Mouse (Mus musculus) heart, postnatal 0 days (tissue): ENCODE results near the gene Lyplal1. TPM values are rescaled to one million over a fixed set of nuclear protein-coding genes. Genes with fewer than 3 reads are reported as not detected.

Experiments
- ATAC-seq: fragments of 200-750 bp; cut with Nextera tagmentation; 2 replicates; pipeline ENCODE4 v1.8.0; 2017; ENCODE audit warnings: low read depth, moderate number of reproducible peaks, moderate library complexity; ENCODE audit not compliant: insufficient read depth
- DNase-seq: peaks from one replicate; pipeline ENCODE4 v3.0.0-alpha.2; 2016; ENCODE audit warnings: low spot score
- H3K27ac ChIP-seq: fragments of 300-500 bp; sonication (generic); 2 replicates; pipeline ENCODE4 v1.5.1; 2014; ENCODE audit warnings: low read depth, mild to moderate bottlenecking
- H3K27me3 ChIP-seq: fragments of 300-500 bp; sonication (generic); 2 replicates; pipeline ENCODE4 v1.6.1; 2014; ENCODE audit warnings: low read length, mixed read lengths; ENCODE audit not compliant: control insufficient read depth, insufficient read depth
- H3K36me3 ChIP-seq: fragments of 300-500 bp; sonication (generic); replicated peaks from 2 replicates; pipeline ENCODE4 v1.6.1; 2014; ENCODE audit warnings: low read length, mixed read lengths; ENCODE audit not compliant: control insufficient read depth, insufficient read depth
- H3K4me1 ChIP-seq: fragments of 300-500 bp; sonication (generic); 2 replicates; pipeline ENCODE4 v1.6.1; 2014; ENCODE audit warnings: antibody characterized with exemption; ENCODE audit not compliant: control insufficient read depth, insufficient read depth
- H3K4me2 ChIP-seq: fragments of 300-500 bp; sonication (generic); 2 replicates; pipeline ENCODE4 v1.6.1; 2014; ENCODE audit warnings: low read depth, mild to moderate bottlenecking, low read length, moderate library complexity
- H3K4me3 ChIP-seq: fragments of 300-500 bp; sonication (generic); 2 replicates; pipeline ENCODE4 v1.5.1; 2014; ENCODE audit warnings: low read depth, low read length
- H3K9ac ChIP-seq: fragments of 300-500 bp; sonication (generic); replicated peaks from 2 replicates; pipeline ENCODE4 v1.6.1; 2014; ENCODE audit warnings: low read depth, low read length, mixed read lengths
- H3K9me3 ChIP-seq: fragments of 300-500 bp; sonication (generic); replicated peaks from 2 replicates; pipeline ENCODE4 v1.6.1; 2016; ENCODE audit warnings: low read length; ENCODE audit not compliant: control insufficient read depth
- CTCF ChIP-seq: IDR thresholded peaks from 2 replicates; pipeline ENCODE4 v1.5.1; 2016; ENCODE audit warnings: antibody characterized with exemption, control low read depth, low read depth
- EP300 ChIP-seq: IDR thresholded peaks from 2 replicates; pipeline ENCODE4 v1.6.1; 2016; ENCODE audit warnings: antibody characterized with exemption, low read depth
- WGBS: fragments of 180-500 bp; shearing (Covaris S2); extraction: QIAGEN DNeasy Blood & Tissue Kit; methylation state at CpG from one replicate; pipeline ENCODE4 v1.1.7; 2014; 5-methylcytosine and 5-hydroxymethylcytosine counted together
- polyA plus RNA-seq: library from polyadenylated mRNA; unstranded; fragments of >200 nt; fragmentation: Nextera tagmentation; extraction: Ambion mirVana; gene quantifications from 2 replicates; pipeline ENCODE4 v1.2.1, GENCODE M21; 2015
- total RNA-seq: library from RNA; depleted of rRNA; stranded (reverse); fragments of >200 nt; gene quantifications from 2 replicates; pipeline ENCODE4 v1.2.3, GENCODE M21; 2014; ENCODE audit warnings: low replicate concordance

The Lyplal1 gene
- total and polyA plus RNA-seq, 2 experiments from 2014 or later = 5.0 to 7.7 TPM

- Histone ChIP-seq H3K4me1 (0 out of 2 replicates have a peak, but pooled peaks cover 7% of the 10 kb centered on the region), H3K9ac (no peak overlapping the region), H3K36me3 (no peaks in the 10 kb centered on the region), H3K4me2 (no peak overlapping the region), H3K27me3 (no peaks in the 10 kb centered on the region), H3K27ac (no peak overlapping the region), H3K4me3 (no peak overlapping the region), H3K9me3 (no peaks in the 10 kb centered on the region)
- 75% methylated on average over 2 of the region's 2 CpGs for whole genome bisulfite sequencing
- ATAC-seq (no peak), DNase-seq (no peak)
- TF ChIP-seq EP300 (no peak), CTCF (no peak)
Observed at GRCm38 (mm10) chr1:186140191-186140590, 23.1 kb upstream of the Lyplal1 start.

DNA sequence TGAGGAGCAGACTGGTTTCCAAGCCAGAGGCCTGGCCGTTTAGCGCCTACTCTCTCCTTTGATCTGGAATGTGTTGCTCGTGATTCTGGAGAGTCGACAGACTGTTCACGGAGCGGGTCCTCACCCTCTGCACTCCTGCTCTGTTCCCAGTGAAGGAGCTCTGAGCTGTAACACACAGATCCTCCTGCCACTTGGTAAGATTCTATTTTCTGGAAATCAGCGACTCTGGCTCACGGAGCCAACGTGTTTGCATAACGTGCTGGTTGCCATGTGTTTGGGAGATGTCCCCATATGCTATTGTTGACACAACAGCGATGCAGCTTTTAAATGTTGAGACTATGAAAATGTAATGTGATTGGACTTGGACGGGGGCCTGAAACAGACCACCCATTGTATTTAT, 20.8 kb upstream of the Lyplal1 start:
- no peaks in the 10 kb centered on the region for H3K9me3 ChIP-seq
- H3K27ac ChIP-seq = no peak overlapping the region
- DNase-seq (no peak), ATAC-seq (no peak)
- 62% methylated on average over 12 of the region's 12 CpGs for WGBS
- H3K36me3 ChIP-seq = no peaks in the 10 kb centered on the region
- TF ChIP-seq CTCF (no peak), EP300 (no peak)
- no peaks in the 10 kb centered on the region for H3K27me3 ChIP-seq
- no peak overlapping the region for H3K4me3 ChIP-seq
- H3K4me1 ChIP-seq = 0 out of 2 replicates have a peak, but pooled peaks cover 2% of the 10 kb centered on the region
- no peak overlapping the region for H3K4me2 ChIP-seq
- no peak overlapping the region for H3K9ac ChIP-seq

DNA sequence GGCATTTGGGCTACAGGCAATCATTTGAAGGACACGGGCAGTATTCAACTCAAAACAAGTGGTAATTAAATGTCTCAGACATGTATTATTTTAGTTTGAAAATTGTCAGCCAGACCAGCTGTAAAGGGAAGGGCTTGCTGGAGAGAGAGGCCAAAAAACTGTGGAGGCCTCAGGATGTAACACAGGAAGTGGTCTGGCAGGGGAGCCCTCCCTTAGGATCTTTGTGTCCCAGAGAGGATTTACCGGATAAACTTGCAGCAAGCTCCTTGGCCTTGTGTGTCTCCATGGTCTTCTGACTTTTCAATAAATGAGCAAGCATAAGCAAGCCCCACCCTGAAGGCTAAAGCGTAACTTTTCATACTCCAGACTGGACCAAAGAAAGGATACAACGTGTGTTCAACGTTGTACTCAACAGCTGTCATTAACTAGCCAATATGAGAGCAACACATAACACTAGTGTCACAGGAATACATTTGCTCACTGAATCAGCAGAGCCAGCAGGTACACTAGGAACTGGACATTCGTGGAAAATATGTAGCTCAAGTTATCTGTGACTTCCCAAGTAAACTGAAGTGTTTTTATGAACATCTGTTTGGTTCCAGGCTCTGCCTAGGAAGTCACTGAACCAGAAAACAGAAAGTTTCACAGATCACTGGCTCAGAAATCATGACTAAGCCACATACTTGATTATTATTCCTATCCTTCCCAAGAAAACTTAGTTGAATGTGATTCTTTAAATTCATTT, 19.7 kb upstream of the Lyplal1 start:
- no peaks in the 10 kb centered on the region for H3K9me3 ChIP-seq
- DNase-seq (peak; percentile 13), ATAC-seq (peak; percentile 39; the same call in 1 of the 2 replicates)
- H3K27me3 ChIP-seq = no peaks in the 10 kb centered on the region
- 0 out of 2 replicates have a peak, but pooled peaks cover 2% of the 10 kb centered on the region for H3K4me1 ChIP-seq
- H3K4me3 ChIP-seq = no peak overlapping the region
- no peak overlapping the region for H3K9ac ChIP-seq
- H3K27ac ChIP-seq = peak overlapping the region; percentile 39
- TF ChIP-seq EP300 (no peak), CTCF (no peak)
- 56% methylated on average over 6 of the region's 6 CpGs for WGBS
- H3K4me2 ChIP-seq = no peak overlapping the region
- no peaks in the 10 kb centered on the region for H3K36me3 ChIP-seq

- no peak for ATAC-seq
- DNase-seq = no peak
- Histone ChIP-seq H3K36me3 (no peaks in the 10 kb centered on the region), H3K4me2 (no peak overlapping the region), H3K27me3 (no peaks in the 10 kb centered on the region), H3K4me3 (no peak overlapping the region), H3K9ac (no peak overlapping the region), H3K4me1 (no peaks in the 10 kb centered on the region), H3K27ac (no peak overlapping the region), H3K9me3 (no peaks in the 10 kb centered on the region)
- WGBS = 77% methylated on average over 3 of the region's 3 CpGs
- no peak for TF ChIP-seq CTCF
- no peak for TF ChIP-seq EP300
Observed at GRCm38 (mm10) chr1:186131465-186131864, 14.4 kb upstream of the Lyplal1 start.

DNA sequence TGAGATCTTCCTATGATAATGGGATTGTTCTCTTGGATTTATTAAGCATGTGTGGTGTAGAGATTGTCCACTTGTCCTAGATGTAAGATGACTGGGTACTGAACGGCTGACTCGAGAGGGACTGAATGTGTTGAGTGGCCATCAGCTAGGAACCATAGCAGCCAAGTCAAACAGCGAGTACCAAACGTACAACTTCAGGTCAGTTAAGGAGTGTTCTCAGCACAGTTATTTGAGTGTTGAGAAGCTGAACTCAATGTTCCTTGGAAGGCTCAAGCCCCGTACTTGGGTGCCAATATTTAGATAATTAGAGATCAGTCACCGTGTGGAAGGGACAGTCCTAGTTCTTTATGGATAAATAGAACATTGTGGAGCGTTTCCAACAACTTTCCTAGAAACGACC, 11.8 kb upstream of the Lyplal1 start:
- Histone ChIP-seq H3K27ac (no peak overlapping the region), H3K4me1 (no peaks in the 10 kb centered on the region), H3K36me3 (no peaks in the 10 kb centered on the region), H3K4me3 (no peak overlapping the region), H3K27me3 (no peaks in the 10 kb centered on the region), H3K9me3 (no peaks in the 10 kb centered on the region), H3K9ac (no peak overlapping the region), H3K4me2 (no peak overlapping the region)
- TF ChIP-seq EP300 (no peak), CTCF (no peak)
- no peak for DNase-seq
- WGBS = 72% methylated on average over 8 of the region's 8 CpGs
- no peak for ATAC-seq

DNA sequence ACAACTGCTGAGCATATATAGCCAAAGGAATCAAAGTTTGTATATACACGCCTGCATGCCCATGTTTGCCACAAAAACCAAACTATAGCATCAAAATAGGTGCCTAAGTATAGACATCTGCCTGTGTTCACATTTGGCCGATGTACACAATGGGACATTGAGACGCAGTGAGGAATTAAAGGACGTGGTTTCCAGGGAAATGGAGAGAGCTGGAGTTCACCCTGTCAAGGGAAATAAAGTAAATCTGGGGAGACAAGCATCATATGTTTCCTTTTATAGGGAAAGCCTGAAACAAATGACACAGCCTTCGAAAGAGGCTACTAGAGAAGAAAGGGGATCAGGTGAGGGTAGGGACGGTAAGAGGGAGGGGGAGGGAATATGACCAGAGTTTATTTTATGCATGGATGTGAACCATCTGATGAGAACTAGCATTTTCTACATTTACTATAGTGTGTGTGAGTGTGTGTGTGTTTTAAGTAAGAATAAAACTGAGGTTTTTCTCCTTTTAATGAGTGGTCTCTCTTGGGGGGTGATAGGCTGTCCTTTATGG, 9.3 kb upstream of the Lyplal1 start:
- TF ChIP-seq CTCF = no peak
- no peak for ATAC-seq
- H3K9ac ChIP-seq = no peak overlapping the region
- H3K36me3 ChIP-seq = no peaks in the 10 kb centered on the region
- no peak overlapping the region for H3K4me3 ChIP-seq
- no peaks in the 10 kb centered on the region for H3K4me1 ChIP-seq
- no peak for DNase-seq
- no peak overlapping the region for H3K27ac ChIP-seq
- WGBS = 79% methylated on average over 6 of the region's 6 CpGs
- no peaks in the 10 kb centered on the region for H3K9me3 ChIP-seq
- no peak overlapping the region for H3K4me2 ChIP-seq
- no peaks in the 10 kb centered on the region for H3K27me3 ChIP-seq
